ENCODE assay signal across 25 mouse cellular contexts in genomic region chr9:8114516-8114915, GRCm38 (mm10). TPM values are rescaled to one million over a fixed set of nuclear protein-coding genes. Genes with fewer than 3 reads are reported as not detected.
"Had no signal": no experiment of that assay in that cellular context is flagged by ENCODE, and none has a peak within 500 bp of the region (broad histone marks: within the 10 kb centered on the region; RNA-seq: fewer than 3 reads in every experiment).

No protein-coding gene starts in this region.

- DNase-seq: kidney, adult 18-20 months; kidney, adult 9 months; kidney, postnatal 25 days; layer of hippocampus, adult 9-11 months; lung, adult 18-20 months; lung, postnatal 14 days; lung, postnatal 4 days; retina, postnatal 1 day; right cerebral cortex, postnatal 25 days; spleen, adult 18-20 months; thymus, adult 18-20 months; thymus, postnatal 4 days had no signal

- H3K9me3 ChIP-seq: midbrain, embryonic 13.5 days; neural tube, embryonic 13.5 days; stomach, embryonic 15.5 days had no signal

- H3K9ac ChIP-seq: midbrain, embryonic 13.5 days; neural tube, embryonic 13.5 days; stomach, embryonic 15.5 days had no signal

- H3K4me3 ChIP-seq: layer of hippocampus, adult 2 months; midbrain, embryonic 10.5 days; midbrain, embryonic 13.5 days; myocyte; neural tube, embryonic 13.5 days; stomach, embryonic 15.5 days had no signal

- H3K27ac ChIP-seq: kidney, postnatal 0 days; layer of hippocampus, adult 2 months; midbrain, embryonic 10.5 days; midbrain, embryonic 13.5 days; neural tube, embryonic 13.5 days; stomach, embryonic 15.5 days had no signal

- ATAC-seq: inflammation-experienced regulatory T-cells, adult 6 months; intestine, embryonic 16.5 days; midbrain, embryonic 13.5 days; midbrain, embryonic 16.5 days had no signal

- H3K4me2 ChIP-seq: midbrain, embryonic 13.5 days; neural tube, embryonic 13.5 days; stomach, embryonic 15.5 days had no signal

- H3K4me1 ChIP-seq: midbrain, embryonic 10.5 days; midbrain, embryonic 13.5 days; neural tube, embryonic 13.5 days; stomach, embryonic 15.5 days had no signal

- H3K36me3 ChIP-seq: stomach, embryonic 15.5 days had no signal

- H3K27me3 ChIP-seq: midbrain, embryonic 13.5 days; neural tube, embryonic 13.5 days; stomach, embryonic 15.5 days had no signal

RNA-seq across cellular contexts. Expression of gene Cep126, which starts 19.6 kb away (rescaled TPM):
- total RNA-seq: megakaryocyte, adult 5-6 weeks; monocyte, adult 5-6 weeks; neutrophil, adult 5-6 weeks had no signal
- polyA plus RNA-seq: inflammation-experienced regulatory T-cells, adult 6 months had no signal
